9 mouse cellular contexts compared by ENCODE assay signal in genomic region chr5:19522168-19522567, GRCm38 (mm10).
DNase-seq lines count a peak whose midpoint lies in the region; ATAC-seq and TF ChIP-seq lines count a peak whose summit lies in the region.
"Had no signal": no experiment of that assay in that cellular context is flagged by ENCODE, and none has a peak within 500 bp of the region (broad histone marks: within the 10 kb centered on the region; RNA-seq: fewer than 3 reads in every experiment).

No protein-coding gene starts in this region.

- no peak overlapping the region for H3K4me2 ChIP-seq in forebrain, postnatal 0 days (ENCODE audit: low read depth)
- no peak overlapping the region for H3K4me2 ChIP-seq in liver, postnatal 0 days (ENCODE audit: low read depth, low read length)

- no peak overlapping the region for H3K9ac ChIP-seq in forebrain, postnatal 0 days
- no peak overlapping the region for H3K9ac ChIP-seq in liver, postnatal 0 days (replicated peaks)

- no peaks in the 10 kb centered on the region for H3K9me3 ChIP-seq in forebrain, postnatal 0 days (ENCODE audit: low read length)
- no peaks in the 10 kb centered on the region for H3K9me3 ChIP-seq in liver, postnatal 0 days (ENCODE audit: low read length)

- H3K27ac ChIP-seq in forebrain, postnatal 0 days (ENCODE audit: low read depth, low read length) = no peak overlapping the region
- H3K27ac ChIP-seq in liver, postnatal 0 days (ENCODE audit: low read depth) = no peak overlapping the region

- DNase-seq in lung, adult 2 months = no peak
- no peak for DNase-seq in lung, adult 18-20 months
- peak; percentile 3 for DNase-seq in c-Kit-positive CD71-negative TER-119-negative erythroid progenitor cells, embryonic 14.5 days (ENCODE audit: low read depth)
- peak; percentile 76 for DNase-seq in forebrain, postnatal 0 days
- DNase-seq in liver, postnatal 0 days = peak; percentile 14
- no peak for DNase-seq in spleen, postnatal 36 days (ENCODE audit: low spot score in 2 of 2)
- DNase-seq in urinary bladder, postnatal 14 days (ENCODE audit: low spot score) = no peak

- no peaks in the 10 kb centered on the region for H3K27me3 ChIP-seq in forebrain, postnatal 0 days (ENCODE audit: insufficient read depth, low read length)
- no peaks in the 10 kb centered on the region for H3K27me3 ChIP-seq in liver, postnatal 0 days (ENCODE audit: insufficient read depth, low read length)

- no peaks in the 10 kb centered on the region for H3K4me1 ChIP-seq in lung, adult 2 months (ENCODE audit: control insufficient read depth, insufficient read depth, low read length)
- H3K4me1 ChIP-seq in forebrain, postnatal 0 days (ENCODE audit: insufficient read depth) = no peaks in the 10 kb centered on the region
- no peaks in the 10 kb centered on the region for H3K4me1 ChIP-seq in liver, postnatal 0 days (ENCODE audit: insufficient read depth)

- ATAC-seq in forebrain, postnatal 0 days = peak; percentile 78
- ATAC-seq in liver, postnatal 0 days = peak; percentile 99
- no peak for ATAC-seq in megakaryocyte, adult 5-6 weeks (ENCODE audit: poor library complexity, severe bottlenecking)

- TF ChIP-seq EP300 in liver, postnatal 0 days (IDR thresholded peaks at IDR 0.05; ENCODE audit: low read depth) = no peak

- no peaks in the 10 kb centered on the region for H3K36me3 ChIP-seq in forebrain, postnatal 0 days (ENCODE audit: insufficient read depth)
- no peaks in the 10 kb centered on the region for H3K36me3 ChIP-seq in liver, postnatal 0 days (replicated peaks; ENCODE audit: insufficient read depth, low read length)

- H3K4me3 ChIP-seq in lung, adult 2 months (replicated peaks; ENCODE audit: extremely low read depth, low read depth, low read length) = no peak overlapping the region
- no peak overlapping the region for H3K4me3 ChIP-seq in forebrain, postnatal 0 days (ENCODE audit: low read depth, low read length)
- H3K4me3 ChIP-seq in liver, postnatal 0 days (ENCODE audit: low read depth, low read length) = no peak overlapping the region
- H3K4me3 ChIP-seq: erythroblast, embryonic 14.5 days had no signal

- peak; percentile 5; the same call in 1 of the 2 replicates for TF ChIP-seq CTCF in lung, adult 2 months (IDR thresholded peaks at IDR 0.05; ENCODE audit: insufficient read depth, low read length)
- peak; percentile 83 for TF ChIP-seq CTCF in forebrain, postnatal 0 days (IDR thresholded peaks at IDR 0.05; ENCODE audit: low read depth)
- peak; percentile 67 for TF ChIP-seq CTCF in liver, postnatal 0 days (IDR thresholded peaks at IDR 0.05; ENCODE audit: low read depth)

- no peak for TF ChIP-seq POLR2A in lung, adult 2 months (IDR thresholded peaks at IDR 0.05; ENCODE audit: borderline replicate concordance, extremely low read depth, low read depth, low read length)

Comparison
In these comparisons a context has a peak if more than half of its experiments do, and no peak if none do; other contexts are left out.
1. DNase-seq: peak in c-Kit-positive CD71-negative TER-119-negative erythroid progenitor cells, embryonic 14.5 days (single experiment), forebrain, postnatal 0 days (single experiment) and liver, postnatal 0 days (single experiment); none in lung, adult 2 months (single experiment), lung, adult 18-20 months (0 of 2), spleen, postnatal 36 days (0 of 2) and urinary bladder, postnatal 14 days (single experiment).
2. CTCF ChIP-seq: peak in every context shown above with its lines; median percentile 83 in forebrain, postnatal 0 days; 67 in liver, postnatal 0 days; 5 in lung, adult 2 months.